Mouse (Mus musculus): ENCODE data around the gene Klk9.

Gene Klk9

GRCm38 (mm10) chr7:43797333-43797769, 5.7 kb downstream of the Klk9 start, which contains the start of gene Klk8:
Klk8 (plus strand) TSS chr7:43797577.
- DNase-seq: peak in 1 of 2 experiments; percentile 25

DNA sequence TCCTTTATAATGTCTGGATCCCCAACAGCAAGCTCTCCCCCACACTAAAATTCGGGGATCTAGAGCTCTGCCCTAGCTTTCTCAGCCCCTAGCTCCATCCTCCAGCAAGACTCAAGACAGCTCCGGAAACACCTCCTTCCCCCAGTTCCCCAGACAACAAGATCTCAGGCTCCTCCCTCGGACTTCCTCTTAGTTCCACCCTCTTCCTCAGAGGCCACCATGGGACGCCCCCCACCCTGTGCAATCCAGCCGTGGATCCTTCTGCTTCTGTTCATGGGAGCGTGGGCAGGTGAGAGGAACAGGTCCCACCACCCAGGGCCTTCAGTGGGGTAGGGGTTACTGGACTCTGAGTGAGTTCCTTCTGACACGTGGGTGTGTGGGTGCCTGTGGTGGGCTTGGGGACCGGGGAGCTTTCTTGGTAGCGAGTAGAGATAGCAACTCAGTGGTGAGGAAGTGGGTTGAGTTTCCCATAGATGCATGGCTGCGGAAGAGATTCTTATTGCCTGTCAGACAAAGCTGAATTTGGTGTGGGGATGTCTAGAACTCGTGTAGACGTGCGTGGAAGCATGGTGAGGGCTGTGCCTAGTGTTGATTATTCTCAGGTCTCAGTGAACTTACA, 6.3 kb downstream of the Klk9 start:
- DNase-seq: no peak

- DNase-seq: no peak
Observed at GRCm38 (mm10) chr7:43799876-43800275, 8.2 kb downstream of the Klk9 start.

GRCm38 (mm10) chr7:43810994-43811393, 19.3 kb downstream of the Klk9 start, which contains the start of gene Klk7:
Klk7 (plus strand) TSS chr7:43811294.
- DNase-seq: no peak

- DNase-seq: no peak
Observed at GRCm38 (mm10) chr7:43815211-43815610, 23.5 kb downstream of the Klk9 start.

- no peak for DNase-seq
Observed at GRCm38 (mm10) chr7:43816746-43817145, 25.1 kb downstream of the Klk9 start.

- no peak for DNase-seq
Observed at GRCm38 (mm10) chr7:43821581-43821980, 29.9 kb downstream of the Klk9 start.

DNA sequence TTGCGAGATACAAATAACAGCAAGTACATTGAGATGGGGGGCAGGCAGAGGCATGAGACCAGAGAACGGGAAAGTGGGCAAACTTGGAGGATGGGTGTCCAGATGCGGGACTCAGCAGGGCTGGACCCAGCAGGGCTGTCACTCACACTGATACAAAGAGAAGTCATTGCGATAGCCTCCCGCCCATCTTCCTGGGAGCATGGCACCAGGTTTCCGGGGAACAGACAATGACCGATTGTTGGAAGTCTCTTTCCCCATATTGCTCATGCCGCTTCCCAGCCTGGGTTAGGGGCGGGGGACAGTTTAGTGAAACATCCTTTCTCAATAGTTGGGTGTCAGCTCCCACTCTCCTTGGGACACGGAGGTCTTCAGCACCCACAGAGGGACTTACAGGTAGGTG, 32.5 kb downstream of the Klk9 start, which contains the start of gene Klk6:
Gene Klk6, plus strand, starts transcription at position 301 of the 400 bp plus-strand sequence.
- no peak for DNase-seq

DNA sequence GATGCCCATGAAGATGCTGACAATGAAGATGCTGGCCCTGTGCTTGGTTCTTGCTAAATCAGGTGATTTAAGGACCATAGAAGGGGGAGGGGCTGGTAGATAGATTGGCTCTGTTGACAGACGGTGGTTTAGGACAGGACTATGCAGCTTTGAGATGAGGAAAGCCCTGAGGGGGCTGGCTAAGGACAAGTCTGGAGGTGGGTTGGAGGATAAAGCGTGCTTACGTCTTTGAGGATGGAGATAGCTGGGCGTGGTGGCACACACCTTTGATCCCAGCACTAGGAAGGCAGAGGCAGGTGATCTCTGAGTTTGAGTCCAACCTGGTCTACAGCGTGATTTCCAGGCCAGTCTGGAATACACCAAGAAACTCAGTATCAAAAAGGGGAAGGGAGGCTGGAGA, 34.4 kb downstream of the Klk9 start:
- no peak for DNase-seq

DNA sequence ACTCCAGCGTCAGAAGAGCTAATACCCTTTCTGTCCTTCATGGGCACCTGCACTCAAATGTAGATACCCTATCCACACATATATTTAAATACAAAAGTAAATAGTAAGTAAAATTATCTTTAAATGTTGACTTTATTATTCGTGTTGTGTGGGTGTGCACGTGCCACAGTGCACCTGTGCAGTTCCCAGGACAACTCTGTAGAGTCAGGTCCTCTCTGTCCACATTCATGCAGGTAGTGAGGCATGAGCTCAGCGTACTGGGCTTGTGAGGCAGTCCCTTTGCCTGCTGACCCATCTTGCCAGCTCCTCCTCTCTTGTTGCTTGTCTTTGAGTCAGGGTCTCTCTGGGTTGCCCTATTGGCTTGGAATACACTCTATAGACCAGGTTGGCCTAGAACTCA, 36.0 kb downstream of the Klk9 start:
- no peak for DNase-seq

DNA sequence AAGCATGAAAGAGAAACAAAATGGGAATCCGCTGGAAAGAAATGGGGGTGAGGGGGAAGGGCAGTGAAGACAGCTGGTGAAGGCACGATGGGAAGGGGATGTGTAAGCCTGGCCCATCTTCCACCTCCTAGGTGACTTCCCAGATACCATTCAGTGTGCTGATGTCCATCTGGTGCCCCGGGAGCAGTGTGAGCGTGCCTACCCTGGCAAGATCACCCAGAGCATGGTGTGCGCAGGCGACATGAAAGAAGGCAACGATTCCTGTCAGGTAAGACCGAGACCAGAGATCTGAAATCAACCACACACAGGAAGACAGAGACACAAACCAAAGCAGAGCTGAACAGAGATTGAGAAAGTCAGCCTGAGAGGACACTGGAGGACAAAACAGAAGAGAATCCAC, 37.3 kb downstream of the Klk9 start:
- no peak for DNase-seq

GRCm38 (mm10) chr7:43841701-43842100, 50.0 kb downstream of the Klk9 start, which contains the start of gene Klk5:
Klk5 (plus strand) TSS chr7:43841971.
- DNase-seq: no peak

- no peak for DNase-seq
Observed at GRCm38 (mm10) chr7:43843801-43844200, 52.1 kb downstream of the Klk9 start.

Measured in cerebellum, postnatal 10 days (tissue).